In genomic region chr11:68566447-68567059, GRCm38 (mm10) we compare ENCODE assay signal across 1 mouse cellular context.
TF ChIP-seq lines count a peak whose summit lies in the region.

No protein-coding gene starts in this region.

TF ChIP-seq in C2C12, 6 proteins besides CTCF, POLR2A, EP300 and RAD21 (continued from another document):
- no peak for TF ChIP-seq CEBPB (IDR thresholded peaks at IDR 0.05; ENCODE audit: low read depth)
